Mouse (Mus musculus) liver, postnatal 0 days (tissue): ENCODE results near the gene Kmt2c.

Source experiments
- CTCF ChIP-seq: sonication (generic); IDR thresholded peaks from 2 replicates; pipeline ENCODE4 v1.5.1; 2016; ENCODE audit warnings: antibody characterized with exemption, low read depth
- EP300 ChIP-seq: IDR thresholded peaks from 2 replicates; pipeline ENCODE4 v1.6.1; 2016; ENCODE audit warnings: antibody characterized with exemption, low read depth, mild to moderate bottlenecking

GRCm38 (mm10) chr5:25535566-25535965 lies 37.0 kb upstream of the Kmt2c start:
- TF ChIP-seq CTCF (no peak), EP300 (no peak)
